In the genomic region with DNA sequence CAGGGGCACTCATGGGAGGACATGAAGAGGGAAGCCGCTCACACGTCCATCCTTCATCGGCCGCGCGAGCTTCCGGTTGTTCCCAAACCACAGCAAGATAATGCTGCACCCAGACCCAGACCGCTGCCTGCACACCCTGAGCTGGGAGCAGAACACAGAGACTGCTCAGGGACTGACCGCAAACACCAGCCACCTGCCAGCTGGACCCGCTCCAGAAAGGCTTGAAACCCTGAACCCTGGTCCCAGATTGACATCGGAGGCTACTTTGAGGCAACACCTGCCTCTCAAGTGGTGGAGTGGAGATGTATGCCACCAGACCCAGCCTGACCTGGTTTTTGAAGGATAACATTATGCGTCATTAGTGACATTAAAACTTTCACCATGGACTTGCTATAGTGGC, we compare ENCODE assay signal across 18 mouse cellular contexts. TPM values are rescaled to one million over a fixed set of nuclear protein-coding genes. Genes with fewer than 3 reads are reported as not detected.
"Had no signal": no experiment of that assay in that cellular context is flagged by ENCODE, and none has a peak within 500 bp of the region (broad histone marks: within the 10 kb centered on the region; RNA-seq: fewer than 3 reads in every experiment).

No protein-coding gene starts in this region.

- H3K27me3 ChIP-seq: hindbrain, embryonic 15.5 days; limb, embryonic 13.5 days; liver, embryonic 15.5 days had no signal

- H3K4me2 ChIP-seq: hindbrain, embryonic 15.5 days; limb, embryonic 13.5 days; liver, embryonic 11.5 days; liver, embryonic 15.5 days; midbrain, embryonic 11.5 days had no signal

- DNase-seq: lung, adult 2 months; lung, postnatal 14 days; lung, postnatal 4 days; midbrain, embryonic 14.5 days; thymus, adult 18-20 months; thymus, postnatal 4 days had no signal

- H3K9ac ChIP-seq: hindbrain, embryonic 15.5 days; limb, embryonic 13.5 days; liver, embryonic 15.5 days had no signal

- H3K4me3 ChIP-seq: hindbrain, embryonic 15.5 days; limb, embryonic 10.5 days; limb, embryonic 13.5 days; liver, embryonic 15.5 days had no signal

- H3K27ac ChIP-seq: hindbrain, embryonic 15.5 days; kidney, postnatal 0 days; limb, embryonic 10.5 days; limb, embryonic 13.5 days; liver, embryonic 15.5 days had no signal

- H3K36me3 ChIP-seq: hindbrain, embryonic 15.5 days; limb, embryonic 10.5 days; limb, embryonic 13.5 days; liver, embryonic 15.5 days had no signal

- H3K9me3 ChIP-seq: hindbrain, embryonic 15.5 days; limb, embryonic 10.5 days; limb, embryonic 13.5 days; liver, embryonic 15.5 days had no signal

- ATAC-seq: intestine, postnatal 0 days had no signal

- H3K4me1 ChIP-seq: hindbrain, embryonic 15.5 days; liver, embryonic 15.5 days had no signal

RNA-seq across cellular contexts. Expression of a gene that starts 31.6 kb away (rescaled TPM):
- total RNA-seq: megakaryocyte progenitor cell, adult 5-6 weeks; megakaryocyte-erythroid progenitor cell, adult 5-6 weeks had no signal
- polyA plus RNA-seq: kidney, postnatal 0 days; lung, adult 2 months; lung, embryonic 16.5 days; spleen, adult 2 months had no signal

RNA-seq across cellular contexts. Expression of a gene that starts 57.1 kb away (rescaled TPM):
- total RNA-seq: megakaryocyte-erythroid progenitor cell, adult 5-6 weeks had no signal
